Mouse (Mus musculus): Measurements from ENCODE around the gene Efcab7. TPM values are rescaled to one million over a fixed set of nuclear protein-coding genes. Genes with fewer than 3 reads are reported as not detected.

Gene Efcab7
- polyA plus RNA-seq, 1 experiment = 18.3 TPM

DNA sequence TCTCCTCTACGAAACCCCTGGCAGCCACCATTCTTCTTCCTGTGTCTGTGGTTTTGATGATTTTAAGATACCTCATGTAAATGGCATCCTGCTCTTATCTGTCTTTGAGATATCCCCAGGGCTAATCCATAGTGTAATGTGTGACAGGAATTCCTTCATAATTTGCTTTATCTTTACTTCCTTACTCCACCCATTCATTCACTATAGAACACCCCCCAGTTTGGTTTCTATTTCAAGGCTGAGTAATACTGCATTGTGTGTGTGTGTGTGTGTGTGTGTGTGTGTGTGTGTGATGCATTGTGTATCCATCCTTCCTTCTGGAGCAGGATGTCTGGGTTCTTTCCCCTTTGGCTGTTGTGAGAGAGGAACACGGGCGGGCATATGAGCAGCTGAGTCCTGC is 130.3 kb downstream of the Efcab7 start:
- peaks cover 2% of the 10 kb centered on the region; the same call in 1 of the 2 replicates for H3K4me1 ChIP-seq (ENCODE audit: control insufficient read depth, insufficient read depth, low read length)
- H3K27ac ChIP-seq (ENCODE audit: insufficient read depth, low read length) = no peak overlapping the region
- TF ChIP-seq POLR2A (IDR thresholded peaks at IDR 0.05; ENCODE audit: low read depth, low read length) (no peak), CTCF (IDR thresholded peaks at IDR 0.05; ENCODE audit: borderline replicate concordance, insufficient read depth, low read length) (no peak)
- H3K4me3 ChIP-seq (ENCODE audit: insufficient read depth, low read length) = no peak overlapping the region

Other genes starting within 250 kb of the Efcab7 start
- not detected in 2 replicates for gene Foxd3, start 172.9 kb upstream of the Efcab7 start, polyA plus RNA-seq (2011; ENCODE audit: insufficient read length, low read depth, missing spikeins)
- gene Alg6, start 113.5 kb upstream of the Efcab7 start, polyA plus RNA-seq (2011; ENCODE audit: insufficient read length, low read depth, missing spikeins) = 10.9 and 14.6 TPM in 2 replicates
- 39.3 and 39.7 TPM in 2 replicates for gene Pgm1, start 100.2 kb downstream of the Efcab7 start, polyA plus RNA-seq (2011; ENCODE audit: insufficient read length, low read depth, missing spikeins)
- gene Itgb3bp, start 100.6 kb downstream of the Efcab7 start, polyA plus RNA-seq (2011; ENCODE audit: insufficient read length, low read depth, missing spikeins) = 7.1 and 10.4 TPM in 2 replicates